Mouse (Mus musculus): Measurements from ENCODE around the gene Fto.

Fto gene

DNA sequence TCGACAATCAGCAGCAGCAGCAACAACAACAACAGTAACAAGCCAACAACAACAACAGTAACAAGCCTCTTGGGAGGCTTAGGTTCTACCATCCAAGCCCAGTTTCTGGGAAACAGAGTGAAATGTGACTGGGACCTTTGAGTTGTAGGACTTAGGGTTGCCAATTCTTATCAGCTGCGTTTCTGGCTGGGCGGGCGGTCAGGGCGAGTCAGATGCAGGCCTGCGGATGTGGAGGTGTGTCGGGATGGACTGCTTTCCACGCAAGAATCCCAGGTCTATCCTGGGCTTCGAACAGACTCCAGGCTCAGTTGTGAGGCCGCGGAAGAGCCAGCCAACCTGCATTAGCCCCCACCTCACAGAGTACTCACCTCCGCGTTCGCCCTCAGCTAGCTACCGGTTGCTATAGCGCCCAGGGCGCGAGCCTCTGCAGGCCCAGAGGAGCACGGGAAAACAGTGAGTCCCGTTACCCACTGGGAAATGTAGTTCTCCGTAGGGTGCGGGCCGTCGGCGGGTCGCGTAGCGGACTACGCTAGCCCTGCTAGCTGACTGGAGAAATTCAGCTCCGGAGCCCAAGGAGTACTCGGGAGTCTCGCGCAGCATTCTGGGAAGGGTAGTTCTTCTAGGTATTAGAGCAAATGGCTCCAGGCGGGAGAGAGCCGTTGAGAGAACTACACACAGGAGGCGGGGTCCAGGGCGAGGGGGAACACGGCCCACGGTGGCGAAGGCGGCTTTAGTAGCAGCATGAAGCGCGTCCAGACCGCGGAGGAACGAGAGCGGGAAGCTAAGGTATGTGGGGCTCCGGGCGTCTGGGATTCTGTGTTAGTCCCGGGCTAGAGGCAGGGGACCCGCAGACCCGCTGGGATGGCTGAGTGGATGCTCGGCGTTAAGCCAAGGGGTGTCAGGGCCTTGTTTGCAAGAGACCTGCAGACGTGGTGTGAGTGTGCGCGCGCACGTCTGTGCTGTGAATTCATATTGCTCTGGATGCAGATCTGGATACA is at the start of gene Fto, which contains the start of gene Rpgrip1l:
Fto (plus strand) TSS at position 691 of the 998 bp plus-strand sequence.
Rpgrip1l (minus strand) TSS at position 428 of the 998 bp plus-strand sequence.
- DNase-seq, result peak; percentile 96

DNA sequence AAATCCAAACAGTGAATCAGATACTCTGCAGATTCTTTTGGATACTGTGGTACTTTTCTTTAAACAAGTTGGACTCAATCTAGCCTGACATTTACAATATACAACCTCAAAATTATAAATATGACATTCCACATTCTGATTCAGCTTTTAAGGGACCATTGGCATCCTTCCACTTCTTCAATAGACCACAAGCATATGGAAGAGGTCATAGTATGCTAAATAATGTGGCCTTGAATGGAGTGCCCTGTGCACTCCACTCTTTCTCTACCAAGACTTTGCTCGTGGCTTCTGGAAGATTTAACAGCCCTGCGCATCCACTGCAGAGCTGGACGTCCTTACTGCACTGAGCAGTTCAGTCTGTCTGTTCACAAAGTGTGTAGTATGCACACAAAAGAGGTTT is 49.4 kb upstream of the Fto start:
- no peak for DNase-seq

DNA sequence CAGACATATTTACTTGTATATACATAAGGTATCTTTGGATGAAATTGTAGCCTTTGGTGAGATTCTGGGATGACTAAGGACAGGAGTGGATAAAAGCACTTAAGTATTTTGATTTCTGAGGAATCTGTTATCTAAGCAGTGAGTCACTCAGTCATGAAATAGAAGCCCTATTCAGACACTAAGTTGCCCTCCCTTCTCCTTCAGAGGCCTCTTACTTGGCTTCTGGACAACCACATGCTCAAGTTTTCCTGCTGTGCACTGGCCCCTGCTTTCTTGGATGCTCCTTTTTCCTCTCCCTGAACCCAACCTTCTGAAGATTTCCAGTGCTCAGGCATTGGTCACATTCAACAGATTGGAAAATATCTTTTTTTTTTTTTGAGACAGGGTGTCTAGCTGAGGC is 48.8 kb upstream of the Fto start:
- no peak for DNase-seq

- no peak for DNase-seq
Observed at GRCm38 (mm10) chr8:91269374-91269958, 43.9 kb upstream of the Fto start.

DNA sequence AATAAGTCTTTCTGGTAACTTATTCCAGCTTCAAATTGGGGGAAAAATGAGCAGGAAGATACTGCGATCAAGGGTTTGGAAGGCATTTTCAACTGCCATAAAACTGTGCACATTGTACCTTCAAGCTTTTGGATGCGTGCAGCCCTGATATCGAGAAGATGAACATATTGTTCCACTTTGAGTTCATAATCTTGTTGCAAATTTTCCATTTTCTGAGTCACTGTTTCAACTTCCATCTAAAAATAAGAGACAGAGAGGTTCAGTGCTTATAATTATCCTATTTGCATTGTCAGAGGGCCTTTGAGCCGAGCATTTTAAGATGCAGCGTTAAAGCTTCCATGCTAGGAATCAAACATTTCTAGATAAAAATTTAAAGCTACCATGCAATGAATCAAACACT is 39.8 kb upstream of the Fto start:
- no peak for DNase-seq

DNA sequence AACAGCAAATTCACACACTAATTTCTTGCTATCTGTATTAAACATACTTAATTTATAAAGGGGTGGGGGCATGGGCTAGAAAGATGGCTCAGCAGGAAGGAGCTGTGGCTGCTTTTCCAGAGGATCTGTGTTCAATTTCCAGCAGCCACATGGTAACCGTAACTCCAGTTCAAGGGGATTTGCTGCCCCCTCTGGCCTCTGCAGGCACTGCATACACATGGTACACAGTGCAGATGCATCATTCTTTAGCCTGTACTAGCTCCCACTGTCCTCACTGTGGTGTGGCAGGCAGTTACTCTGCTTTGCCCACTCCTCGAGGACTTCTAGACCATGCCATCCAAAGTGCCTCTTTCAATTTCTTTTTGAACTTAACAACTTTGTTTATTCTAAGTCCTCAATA is 37.0 kb upstream of the Fto start:
- DNase-seq, result no peak

- DNase-seq, result no peak
Observed at GRCm38 (mm10) chr8:91278060-91278459, 35.3 kb upstream of the Fto start.

- no peak for DNase-seq
Observed at GRCm38 (mm10) chr8:91280467-91281212, 32.7 kb upstream of the Fto start.

GRCm38 (mm10) chr8:91281545-91281944 is 31.8 kb upstream of the Fto start:
- no peak for DNase-seq

DNA sequence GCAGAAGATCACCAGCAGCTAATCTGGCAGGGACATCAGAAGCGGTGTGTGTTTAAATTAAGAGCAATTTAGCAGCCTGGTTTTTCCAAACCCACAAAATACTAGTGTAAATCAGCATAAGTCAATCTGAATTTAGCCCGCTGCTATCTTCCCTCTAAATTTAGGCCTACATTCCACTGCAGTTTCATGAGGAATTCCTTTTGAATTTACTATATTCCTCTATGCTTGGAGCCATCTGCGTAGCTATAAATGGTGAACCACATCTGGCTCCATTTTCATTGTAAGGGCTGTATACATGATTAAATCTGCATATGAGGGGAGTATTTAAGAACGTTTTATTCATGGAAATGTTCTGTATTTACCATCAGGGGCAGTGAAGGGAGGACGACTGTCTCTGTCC is 30.7 kb upstream of the Fto start:
- DNase-seq, result no peak

DNA sequence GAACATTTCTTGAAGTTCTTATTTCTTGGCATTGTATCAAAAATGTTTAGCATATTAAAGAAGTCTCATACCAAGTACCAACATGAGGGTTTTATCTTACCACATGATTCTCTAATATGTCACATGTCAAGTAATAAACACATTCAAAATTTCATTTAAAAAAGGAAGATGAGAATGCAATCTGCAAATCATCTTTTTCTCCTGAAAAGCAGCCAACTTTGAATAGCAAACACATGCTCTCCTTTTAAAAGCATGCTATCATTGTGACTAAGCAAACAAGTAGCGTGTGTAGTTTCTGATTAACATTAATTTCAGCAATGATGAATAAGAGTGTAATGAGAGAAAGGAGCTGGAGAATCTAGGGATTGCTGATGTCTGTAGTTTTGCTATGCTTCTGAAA is 29.5 kb upstream of the Fto start:
- DNase-seq, result no peak

GRCm38 (mm10) chr8:91286237-91286636 is 27.1 kb upstream of the Fto start:
- no peak for DNase-seq

- DNase-seq, result no peak
Observed at GRCm38 (mm10) chr8:91290576-91290975, 22.7 kb upstream of the Fto start.

DNA sequence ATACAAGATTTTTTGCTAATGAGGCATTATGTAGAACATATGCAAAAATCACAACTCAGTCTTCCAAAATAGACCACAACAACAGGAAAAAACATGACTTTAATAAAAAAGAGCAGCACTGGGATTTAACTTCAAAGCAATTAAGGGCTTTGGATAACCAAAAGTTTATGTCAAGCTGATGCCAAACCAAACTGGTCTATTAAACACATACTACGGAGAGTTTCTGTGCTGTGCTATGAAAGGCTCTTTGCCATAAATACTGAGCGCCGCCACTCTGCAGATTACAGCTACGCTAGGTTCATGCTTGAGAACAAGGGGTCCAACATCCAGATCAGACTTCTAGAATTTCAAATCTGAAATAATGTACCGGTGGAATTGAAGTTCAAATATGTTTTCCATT is 17.5 kb upstream of the Fto start:
- DNase-seq, result no peak

DNA sequence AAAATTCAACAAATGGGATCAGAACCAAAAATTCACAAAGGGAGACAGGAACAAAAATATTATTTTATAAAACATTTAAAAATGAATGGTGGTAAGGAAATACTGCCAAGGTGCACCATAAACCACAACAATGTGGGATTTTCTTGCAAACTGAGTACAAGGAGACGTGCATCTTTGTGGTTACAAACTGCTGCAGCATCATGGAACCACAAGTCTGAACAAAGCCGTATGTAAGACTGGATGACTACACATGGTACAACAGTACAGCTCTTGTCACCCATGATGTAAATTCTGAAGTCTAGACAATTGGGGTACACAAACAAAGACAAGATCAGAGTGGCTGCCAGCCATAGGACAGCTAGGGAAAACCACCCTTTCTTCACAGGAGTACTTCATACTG is 14.7 kb upstream of the Fto start:
- no peak for DNase-seq

DNA sequence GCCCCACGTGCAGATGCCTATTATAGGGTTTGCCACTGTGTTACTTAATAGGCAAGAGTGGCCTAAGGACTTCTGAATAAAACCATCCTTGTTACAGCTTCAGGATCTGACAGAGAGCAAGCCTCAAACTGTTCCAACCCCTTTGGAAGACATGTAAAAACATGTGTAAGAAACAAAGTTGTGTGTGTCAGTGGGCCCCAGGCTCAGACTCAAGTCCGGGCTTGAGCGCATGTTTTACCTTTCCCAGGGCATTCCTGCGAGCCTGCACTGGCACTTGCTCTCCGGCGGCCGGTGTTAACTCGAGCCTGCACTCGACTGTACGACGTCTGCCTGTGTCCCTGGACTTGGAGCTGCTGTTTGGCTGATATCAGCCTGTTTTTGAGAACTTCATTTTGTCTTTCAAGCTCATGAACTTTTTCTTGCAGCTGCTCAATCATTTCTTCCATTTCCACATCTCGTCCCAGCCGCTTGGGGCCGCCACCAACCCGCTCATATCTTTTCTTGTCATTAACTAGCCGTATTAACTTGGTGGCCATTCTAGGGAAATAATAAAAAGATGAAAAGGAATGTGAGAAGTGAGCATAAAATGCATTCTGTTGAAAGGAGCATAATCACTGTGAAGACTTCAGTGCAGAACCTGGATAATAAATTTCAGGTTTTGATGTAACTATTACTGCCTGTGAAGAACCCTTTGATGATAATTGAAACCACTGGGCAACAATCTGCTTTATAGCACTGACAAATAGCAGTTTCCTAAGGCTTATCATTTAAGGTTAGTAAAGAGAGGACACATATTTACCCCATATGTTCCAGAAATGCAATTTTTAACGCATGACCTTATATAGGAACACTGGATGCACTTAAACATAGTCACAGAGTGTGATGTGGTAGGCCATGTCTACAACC is 8.6 kb upstream of the Fto start:
- DNase-seq, result no peak

- DNase-seq, result no peak
Observed at GRCm38 (mm10) chr8:91312342-91312741, 983 bp upstream of the Fto start.

DNA sequence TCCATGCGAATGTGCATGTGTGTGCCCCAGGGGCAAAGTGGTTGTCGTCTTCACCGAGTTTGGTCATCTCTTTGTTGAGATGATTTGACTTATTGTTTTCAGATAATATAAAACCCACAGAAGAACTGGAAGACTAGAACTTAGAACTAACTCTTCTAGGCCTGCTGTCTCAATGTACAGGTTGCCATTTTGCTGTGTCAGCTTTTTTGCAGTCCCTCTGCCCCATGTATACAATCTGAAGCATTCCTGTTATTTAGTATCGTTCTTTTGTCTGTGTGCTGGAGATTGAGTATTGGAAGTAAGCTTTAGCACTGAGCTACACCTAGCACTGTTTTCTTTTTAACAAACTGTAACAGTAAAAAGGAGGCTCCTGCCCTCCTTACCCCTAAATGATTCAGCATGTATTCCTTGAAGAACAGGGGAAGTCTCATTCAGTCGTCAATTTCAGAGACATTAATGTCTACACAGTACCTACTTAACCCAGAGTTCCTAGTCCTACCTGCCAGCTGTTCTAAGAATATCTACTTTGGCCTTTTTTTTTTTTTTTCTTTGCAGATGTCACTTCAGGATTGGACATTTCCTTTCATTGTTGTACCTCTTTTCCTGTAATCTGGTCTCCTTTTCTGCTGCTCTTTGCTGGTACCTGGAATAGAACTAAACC is 4.4 kb downstream of the Fto start:
- no peak for DNase-seq

GRCm38 (mm10) chr8:91318938-91319729 is 5.8 kb downstream of the Fto start:
- no peak for DNase-seq

GRCm38 (mm10) chr8:91323511-91323910 is 10.2 kb downstream of the Fto start:
- peak; percentile 29 for DNase-seq

GRCm38 (mm10) chr8:91324271-91324670 is 10.9 kb downstream of the Fto start:
- no peak for DNase-seq

Measured in cerebellum, adult 8-10 months (tissue).